In genomic region chr1:72018479-72019222, GRCm38 (mm10) we compare ENCODE assay signal across 21 mouse cellular contexts.
DNase-seq lines count a peak whose midpoint lies in the region; ATAC-seq lines count a peak whose summit lies in the region.
"Had no signal": no experiment of that assay in that cellular context is flagged by ENCODE, and none has a peak within 500 bp of the region (broad histone marks: within the 10 kb centered on the region; RNA-seq: fewer than 3 reads in every experiment).

No protein-coding gene starts in this region.

- 61% methylated on average over 4 of the region's 4 CpGs for WGBS in kidney, embryonic 15.5 days
- 44% methylated on average over 4 of the region's 4 CpGs for WGBS in embryonic facial prominence, embryonic 12.5 days
- WGBS in limb, embryonic 10.5 days, result 63% methylated on average over 4 of the region's 4 CpGs
- 74% methylated on average over 4 of the region's 4 CpGs for WGBS in forebrain, embryonic 10.5 days

- H3K9ac ChIP-seq in kidney, embryonic 15.5 days, result no peak overlapping the region
- H3K9ac ChIP-seq in embryonic facial prominence, embryonic 12.5 days, result no peak overlapping the region
- H3K9ac ChIP-seq: forebrain, embryonic 12.5 days; hindbrain, embryonic 14.5 days; intestine, embryonic 15.5 days; liver, embryonic 12.5 days had no signal

- H3K27me3 ChIP-seq in kidney, embryonic 15.5 days, result no peaks in the 10 kb centered on the region
- H3K27me3 ChIP-seq in embryonic facial prominence, embryonic 12.5 days, result no peaks in the 10 kb centered on the region
- no peaks in the 10 kb centered on the region for H3K27me3 ChIP-seq in limb, embryonic 10.5 days (ENCODE audit: low read depth, poor library complexity, severe bottlenecking)
- H3K27me3 ChIP-seq in forebrain, embryonic 10.5 days (ENCODE audit: poor library complexity, severe bottlenecking), result no peaks in the 10 kb centered on the region
- H3K27me3 ChIP-seq: forebrain, embryonic 12.5 days; intestine, embryonic 15.5 days; liver, embryonic 12.5 days had no signal

- H3K9me3 ChIP-seq in kidney, embryonic 15.5 days (replicated peaks), result no peaks in the 10 kb centered on the region
- no peaks in the 10 kb centered on the region for H3K9me3 ChIP-seq in embryonic facial prominence, embryonic 12.5 days
- H3K9me3 ChIP-seq in limb, embryonic 10.5 days (replicated peaks), result no peaks in the 10 kb centered on the region
- H3K9me3 ChIP-seq in forebrain, embryonic 10.5 days, result no peaks in the 10 kb centered on the region
- H3K9me3 ChIP-seq: forebrain, embryonic 12.5 days; intestine, embryonic 15.5 days; liver, embryonic 12.5 days; midbrain, embryonic 10.5 days had no signal

- peaks cover 27% of the 10 kb centered on the region for H3K4me1 ChIP-seq in kidney, embryonic 15.5 days
- H3K4me1 ChIP-seq in embryonic facial prominence, embryonic 12.5 days, result peaks cover 15% of the 10 kb centered on the region
- H3K4me1 ChIP-seq in limb, embryonic 10.5 days, result peaks cover 20% of the 10 kb centered on the region
- H3K4me1 ChIP-seq in forebrain, embryonic 10.5 days, result peaks cover 9% of the 10 kb centered on the region; the same call in 1 of the 2 replicates
- H3K4me1 ChIP-seq: forebrain, embryonic 12.5 days; intestine, embryonic 15.5 days had no signal

- no peak overlapping the region for H3K4me2 ChIP-seq in kidney, embryonic 15.5 days
- H3K4me2 ChIP-seq in embryonic facial prominence, embryonic 12.5 days (replicated peaks), result no peak overlapping the region
- H3K4me2 ChIP-seq: forebrain, embryonic 12.5 days; heart, embryonic 11.5 days; hindbrain, embryonic 14.5 days; intestine, embryonic 15.5 days; liver, embryonic 12.5 days had no signal

- no peaks in the 10 kb centered on the region for H3K36me3 ChIP-seq in kidney, embryonic 15.5 days
- H3K36me3 ChIP-seq in embryonic facial prominence, embryonic 12.5 days, result no peaks in the 10 kb centered on the region
- no peaks in the 10 kb centered on the region for H3K36me3 ChIP-seq in limb, embryonic 10.5 days
- H3K36me3 ChIP-seq in forebrain, embryonic 10.5 days (replicated peaks), result no peaks in the 10 kb centered on the region
- H3K36me3 ChIP-seq: forebrain, embryonic 12.5 days; intestine, embryonic 15.5 days; liver, embryonic 12.5 days; midbrain, embryonic 10.5 days had no signal

- peak overlapping the region; percentile 52 for H3K27ac ChIP-seq in kidney, embryonic 15.5 days
- H3K27ac ChIP-seq in embryonic facial prominence, embryonic 12.5 days, result peak overlapping the region; percentile 77
- peak overlapping the region; percentile 37 for H3K27ac ChIP-seq in limb, embryonic 10.5 days
- H3K27ac ChIP-seq in forebrain, embryonic 10.5 days, result no peak overlapping the region
- H3K27ac ChIP-seq: forebrain, embryonic 12.5 days; hindbrain, embryonic 14.5 days; intestine, embryonic 15.5 days; liver, embryonic 12.5 days; midbrain, embryonic 10.5 days had no signal

- no peak for ATAC-seq in kidney, embryonic 15.5 days (replicated peaks; ENCODE audit: low FRiP score)
- no peak; the same call in 1 of the 2 replicates for ATAC-seq in embryonic facial prominence, embryonic 12.5 days (ENCODE audit: insufficient number of reproducible peaks, insufficient read depth, low FRiP score, low TSS enrichment)
- ATAC-seq in megakaryocyte progenitor cell, adult 5-6 weeks (replicated peaks; ENCODE audit: poor library complexity), result peak; percentile 78
- ATAC-seq: intestine, embryonic 15.5 days; liver, embryonic 12.5 days had no signal

- DNase-seq in kidney, adult 18-20 months, result no peak
- peak; percentile 27 for DNase-seq in limb, embryonic 10.5 days (ENCODE audit: low spot score)
- DNase-seq in forebrain, embryonic 10.5 days (ENCODE audit: extremely low spot score, low spot score), result no peak
- DNase-seq in cerebellum, adult 8-10 months, result no peak
- DNase-seq: cerebellum, adult 2 months; gastrocnemius, postnatal 25 days; heart, postnatal 10 days; kidney, postnatal 10 days; lung, adult 2 months; lung, postnatal 36 days; right cerebral cortex, postnatal 4 days; thymus, adult 2 months had no signal

- no peak overlapping the region for H3K4me3 ChIP-seq in kidney, embryonic 15.5 days (replicated peaks)
- H3K4me3 ChIP-seq in embryonic facial prominence, embryonic 12.5 days, result no peak overlapping the region
- H3K4me3 ChIP-seq in limb, embryonic 10.5 days, result no peak overlapping the region
- H3K4me3 ChIP-seq in forebrain, embryonic 10.5 days, result no peak overlapping the region
- H3K4me3 ChIP-seq: forebrain, embryonic 12.5 days; intestine, embryonic 15.5 days; liver, embryonic 12.5 days; midbrain, embryonic 10.5 days had no signal
